Mouse (Mus musculus) mature B cell (primary cell): ENCODE measurements around the gene Clcc1.

Experiments
- in situ Hi-C: fragments of 300-500 bp; cut with MboI; formaldehyde crosslinking; loops from 2 replicates; pipeline ENCODE4 v1.14.3; 2019

Clcc1 gene

DNA sequence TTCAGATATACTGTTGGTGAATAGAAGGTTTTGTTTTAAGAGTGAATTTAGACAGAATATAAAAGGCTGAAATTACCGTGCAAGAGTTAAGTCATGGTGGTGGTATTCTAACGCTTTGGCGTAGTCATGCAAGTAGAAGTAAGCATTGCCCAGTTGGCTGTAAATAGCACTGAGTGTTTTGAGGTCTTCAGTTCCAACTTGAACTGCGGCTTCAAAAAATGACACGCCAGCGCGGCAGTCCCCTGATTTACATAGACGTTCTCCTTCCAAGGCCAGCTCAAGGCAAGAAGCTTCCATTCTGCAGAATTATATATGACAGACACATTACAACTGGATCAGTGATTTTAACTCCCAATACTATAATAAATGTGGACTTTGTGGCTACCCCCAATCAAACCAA is 49.1 kb downstream of the Clcc1 start:
- in situ Hi-C loops = no loop called here

DNA sequence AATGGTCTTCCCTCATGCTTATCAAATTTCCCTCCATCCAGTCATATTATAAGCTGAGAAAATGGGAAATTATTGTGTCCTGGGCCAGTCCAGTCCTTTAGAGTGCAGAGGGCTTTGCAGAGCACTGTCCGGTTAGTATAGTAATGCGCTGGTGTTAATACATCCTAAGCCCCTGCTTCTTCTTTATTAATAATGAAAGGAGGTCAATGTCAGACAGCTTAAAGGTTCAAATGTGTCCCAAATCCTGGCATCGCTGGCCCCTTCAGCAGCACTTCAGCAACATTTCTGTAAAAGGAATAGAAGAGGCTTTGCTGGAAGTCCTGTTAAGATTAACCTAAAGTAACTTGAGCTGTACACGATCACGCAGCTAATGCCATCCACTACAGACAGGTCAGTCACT is 57.6 kb downstream of the Clcc1 start:
- in situ Hi-C loops = no loop called here

GRCm38 (mm10) chr3:108713065-108713675 is 59.5 kb downstream of the Clcc1 start:
- in situ Hi-C loops = no loop called here

DNA sequence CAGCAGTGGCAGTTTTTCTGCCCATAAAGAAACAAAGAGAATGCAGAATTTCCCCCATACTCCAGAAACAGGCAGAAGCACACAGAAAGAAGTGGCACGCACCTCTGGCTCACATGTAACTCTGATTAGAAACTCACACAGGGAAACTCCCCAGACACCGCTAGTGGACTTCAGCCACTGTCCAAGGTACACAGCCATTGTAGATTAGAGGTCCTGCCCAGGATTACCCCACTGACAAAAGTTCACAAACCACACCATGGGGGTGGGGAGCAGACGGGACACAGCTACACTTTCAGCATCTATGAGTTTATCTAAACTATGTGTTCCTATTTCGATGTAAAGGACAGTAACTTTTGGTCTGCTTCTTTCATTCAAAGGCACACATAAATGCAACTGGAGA is 61.1 kb downstream of the Clcc1 start:
- in situ Hi-C loops = no loop called here

GRCm38 (mm10) chr3:108717896-108718502 is 64.3 kb downstream of the Clcc1 start:
- in situ Hi-C loops = no loop called here

DNA sequence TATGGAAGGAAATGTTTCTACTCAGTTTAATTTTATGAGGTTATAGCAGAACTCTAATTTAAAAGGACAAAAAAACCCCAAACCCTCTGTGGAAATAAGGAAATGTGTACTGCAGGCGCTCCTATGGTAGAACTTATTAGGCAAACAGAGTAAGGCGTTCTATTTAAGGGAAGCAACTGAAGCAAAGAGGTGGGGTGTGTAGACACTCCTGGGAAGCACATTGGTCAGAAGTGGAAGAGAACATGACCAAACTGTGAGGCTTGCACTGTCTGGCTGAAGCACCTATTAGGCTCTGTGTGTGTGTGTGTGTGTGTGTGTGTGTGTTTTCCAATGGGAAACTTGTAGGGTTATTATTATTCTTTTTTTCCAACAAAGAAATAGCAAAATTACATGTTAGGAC is 65.6 kb downstream of the Clcc1 start:
- in situ Hi-C loops = no loop called here

DNA sequence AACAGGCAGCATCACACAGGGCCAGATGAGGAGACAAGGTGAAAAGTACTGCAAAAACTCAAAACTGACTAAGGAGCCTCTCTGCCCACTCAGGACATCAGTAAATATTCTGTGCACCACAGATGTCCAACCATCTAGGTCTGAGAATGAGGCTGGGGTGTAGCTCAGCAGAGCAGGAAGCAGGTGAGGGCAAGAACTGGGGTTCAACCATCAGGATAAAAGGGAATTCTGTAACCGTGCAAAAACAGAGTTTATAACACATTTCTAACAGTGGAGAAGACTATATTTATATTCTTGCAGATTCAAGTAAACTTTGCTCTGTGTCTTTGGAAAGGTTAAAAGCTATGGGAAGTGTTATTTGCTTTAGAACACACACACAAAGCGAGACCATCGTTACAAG is 66.0 kb downstream of the Clcc1 start:
- in situ Hi-C loops = no loop called here

- in situ Hi-C loops = no loop called here
Observed at GRCm38 (mm10) chr3:108721076-108721991, 67.6 kb downstream of the Clcc1 start.

GRCm38 (mm10) chr3:108722036-108722872 is 68.5 kb downstream of the Clcc1 start, which contains the start of gene Gpsm2:
Gpsm2 (minus strand) TSS chr3:108722309.
- in situ Hi-C loops = no loop called here

- in situ Hi-C loops = no loop called here
Observed at GRCm38 (mm10) chr3:108726413-108726812, 72.7 kb downstream of the Clcc1 start.

DNA sequence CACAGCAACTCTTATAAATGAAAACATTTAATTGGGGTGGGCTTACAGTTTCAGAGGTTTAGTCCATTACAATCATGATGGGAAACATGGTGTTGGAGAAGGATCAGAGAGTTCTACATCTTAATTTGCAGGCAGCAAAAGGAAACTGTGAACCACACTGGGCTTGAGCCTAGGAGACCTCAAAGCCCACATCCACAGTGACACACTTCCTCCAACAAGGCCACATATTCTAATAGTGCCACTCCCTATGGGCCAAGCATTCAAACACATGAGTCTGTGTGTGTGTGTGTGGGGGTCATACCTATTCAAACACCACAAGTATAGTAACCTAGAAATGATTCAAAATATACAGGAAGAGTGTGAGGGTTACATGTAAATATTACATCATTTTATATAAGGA is 73.6 kb downstream of the Clcc1 start:
- in situ Hi-C loops = no loop called here

DNA sequence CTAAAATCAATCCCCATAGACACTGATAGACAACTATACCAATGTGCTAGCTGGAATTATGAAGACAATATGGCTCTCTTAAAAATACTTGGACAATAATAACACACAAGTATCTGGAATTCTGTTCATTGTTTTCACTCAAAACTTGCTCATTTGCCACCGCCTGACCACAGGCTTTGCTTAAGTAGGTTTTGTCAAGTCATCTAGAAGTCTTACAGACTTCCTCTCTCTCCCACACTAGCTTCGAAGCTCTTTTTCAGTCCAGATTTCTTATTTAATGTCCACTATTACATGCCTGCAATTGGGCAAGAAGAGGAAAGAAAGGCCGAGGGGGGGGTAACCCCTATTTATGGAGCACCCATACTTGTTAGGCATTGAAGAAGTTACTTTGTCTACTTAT is 74.1 kb downstream of the Clcc1 start:
- in situ Hi-C loops = no loop called here
